Mouse (Mus musculus): ENCODE results near the gene Trip11.

Trip11 gene

DNA sequence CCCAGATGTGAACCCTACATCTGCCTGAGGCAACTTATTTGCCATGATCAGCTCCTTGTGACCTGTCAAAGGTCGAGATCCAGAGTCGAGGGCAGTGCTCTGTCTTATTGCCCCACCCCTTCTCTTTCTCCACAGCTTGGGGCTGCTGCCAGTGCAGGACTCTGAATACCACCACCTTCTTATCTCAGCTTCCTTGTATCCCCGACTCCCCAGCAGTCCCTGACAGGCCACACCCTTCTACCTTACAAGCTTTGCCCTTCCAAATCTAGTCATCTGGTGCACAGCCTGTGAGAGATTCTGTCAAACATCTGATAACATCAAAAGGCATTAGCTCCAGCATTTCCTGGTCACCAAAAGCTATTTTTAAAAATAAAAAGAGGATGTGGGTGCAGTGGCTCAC lies 91.5 kb downstream of the Trip11 start:
- DNase-seq (ENCODE audit: low spot score in 2 of 2) = no peak

DNA sequence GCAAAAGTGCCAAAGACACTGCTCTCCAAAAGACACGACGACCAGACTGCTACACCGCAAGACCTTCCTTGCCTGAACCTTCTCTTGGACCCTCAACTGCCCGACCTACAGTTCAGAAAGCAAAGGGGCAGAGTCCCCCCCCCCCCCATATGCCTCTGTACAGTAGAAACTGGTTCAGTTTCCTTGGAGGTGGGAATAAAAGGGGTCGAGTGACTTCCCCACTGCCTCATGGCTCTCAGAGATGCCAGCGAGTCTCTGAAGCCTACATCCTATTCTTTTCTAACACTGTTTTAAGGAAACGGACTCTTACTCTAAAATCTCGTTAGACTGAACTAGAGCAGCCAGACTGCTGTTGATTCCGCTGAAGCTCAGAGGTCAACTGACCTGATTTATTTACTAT lies 93.5 kb downstream of the Trip11 start:
- DNase-seq (ENCODE audit: low spot score in 2 of 2) = no peak

DNA sequence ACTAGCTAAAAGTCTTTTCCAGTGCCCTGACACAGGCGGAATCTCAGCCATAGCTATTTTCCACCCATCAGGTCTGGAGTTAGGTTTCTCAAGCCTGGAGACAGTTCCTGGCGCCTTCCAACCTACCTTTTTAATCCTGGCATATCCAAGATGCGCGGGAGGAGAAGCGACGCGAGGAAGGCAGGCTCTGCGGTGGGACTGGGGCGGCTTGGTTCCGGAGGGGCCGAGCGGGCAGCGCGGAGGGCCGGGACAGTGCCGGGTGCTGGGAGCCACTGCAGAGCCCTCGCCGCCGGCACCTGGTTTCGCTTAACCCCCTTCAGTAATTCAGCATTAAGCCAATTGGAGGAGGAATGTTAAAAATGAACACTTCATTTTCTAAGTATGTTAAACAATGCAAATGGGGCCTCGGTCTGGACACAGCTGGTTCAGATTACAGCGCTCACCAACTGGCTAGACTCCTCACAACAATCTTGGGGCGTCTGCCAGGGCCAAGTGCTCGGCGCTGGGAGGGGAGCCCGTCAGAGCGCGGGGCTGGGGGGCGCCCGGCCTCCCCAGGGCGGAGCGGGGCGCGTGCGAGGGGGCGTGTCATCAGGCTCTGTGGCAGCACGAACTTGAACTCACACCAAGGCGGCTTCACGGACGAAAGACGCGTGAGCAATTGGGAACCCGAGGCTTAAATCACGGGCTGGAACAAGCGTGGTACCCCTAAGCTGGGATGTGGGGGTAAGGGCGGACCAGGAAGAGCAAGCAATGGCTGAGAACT lies 94.3 kb downstream of the Trip11 start, which contains the start of gene Fbln5:
Gene Fbln5 (minus strand): TSS at position 448 of the 763 bp plus-strand sequence.
- DNase-seq (ENCODE audit: low spot score in 2 of 2) = no peak

DNA sequence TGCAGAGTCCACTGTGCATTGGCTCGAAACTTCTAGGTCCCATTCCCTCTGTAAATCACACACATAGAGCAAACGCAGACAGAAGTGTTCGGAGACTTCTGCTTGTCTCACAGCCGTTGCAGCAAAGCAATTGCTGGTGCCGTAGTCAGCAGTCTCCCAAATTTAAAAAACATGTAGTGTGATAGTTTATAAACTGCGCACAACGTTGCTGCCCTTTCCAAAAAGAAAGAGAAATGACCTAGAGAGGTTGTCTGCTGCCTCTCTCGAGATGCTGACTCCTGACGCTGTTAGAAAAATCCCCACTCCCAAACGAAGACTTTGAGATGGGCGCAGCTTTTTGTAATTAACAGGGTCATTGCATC lies 94.8 kb downstream of the Trip11 start:
- DNase-seq (ENCODE audit: low spot score in 2 of 2) = no peak

DNA sequence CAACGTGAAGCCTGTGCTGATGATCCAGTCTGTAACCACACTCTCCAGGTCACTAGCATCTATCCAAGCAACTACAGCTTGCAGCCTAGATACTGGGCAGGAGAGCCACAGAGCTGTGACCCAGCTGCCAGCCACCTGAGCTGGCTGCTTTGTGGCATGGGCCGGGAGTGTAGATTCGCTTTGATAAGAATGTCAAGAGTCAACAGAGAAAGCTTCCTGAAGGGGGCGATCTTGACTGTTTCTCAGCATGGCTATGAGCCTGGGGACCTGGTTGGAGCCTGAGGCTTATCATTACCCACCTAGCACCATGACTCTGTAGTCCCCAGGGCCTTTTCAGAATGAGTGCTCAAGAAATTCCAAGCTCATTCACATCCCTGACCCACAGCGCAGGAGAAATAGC lies 96.3 kb downstream of the Trip11 start:
- no peak for DNase-seq (ENCODE audit: low spot score in 2 of 2)

DNA sequence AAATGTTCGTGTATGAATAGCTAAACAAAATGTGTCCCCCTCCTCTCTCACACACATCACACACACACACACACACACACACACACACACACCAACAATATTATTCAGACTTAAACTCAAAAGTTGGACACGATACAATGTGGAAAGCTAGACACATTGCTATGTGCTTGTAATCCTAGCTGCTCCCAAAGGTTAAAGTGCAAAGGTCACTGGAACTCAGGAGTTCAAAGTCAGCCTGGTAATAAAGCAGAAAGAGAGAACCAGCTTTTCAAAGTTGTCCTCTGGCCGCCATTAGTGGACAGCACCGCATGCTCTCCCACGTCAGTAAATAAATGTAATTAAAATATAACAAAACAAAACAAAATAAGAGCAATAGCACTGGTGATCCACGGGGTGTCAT lies 97.3 kb downstream of the Trip11 start:
- no peak for DNase-seq (ENCODE audit: low spot score in 2 of 2)

DNA sequence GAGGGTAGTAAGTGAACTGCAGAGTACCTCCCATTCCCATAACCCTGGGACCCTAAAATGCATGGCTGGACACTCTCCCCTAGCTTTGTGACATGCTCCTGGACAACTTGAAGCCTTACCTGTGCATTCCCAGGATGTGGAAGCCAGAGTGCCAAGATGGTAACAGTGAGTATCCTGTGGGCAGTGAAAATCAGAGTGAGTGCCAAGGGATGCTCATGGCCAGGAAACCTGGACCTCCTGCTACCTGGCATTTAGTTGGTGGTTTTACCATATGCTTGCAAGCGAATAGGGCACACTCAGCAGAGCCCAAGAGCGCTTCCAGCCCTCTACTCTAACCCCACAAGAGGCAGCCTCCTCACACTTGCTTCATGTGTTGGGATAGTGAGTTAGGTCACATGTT lies 98.6 kb downstream of the Trip11 start:
- no peak for DNase-seq (ENCODE audit: low spot score in 2 of 2)

DNA sequence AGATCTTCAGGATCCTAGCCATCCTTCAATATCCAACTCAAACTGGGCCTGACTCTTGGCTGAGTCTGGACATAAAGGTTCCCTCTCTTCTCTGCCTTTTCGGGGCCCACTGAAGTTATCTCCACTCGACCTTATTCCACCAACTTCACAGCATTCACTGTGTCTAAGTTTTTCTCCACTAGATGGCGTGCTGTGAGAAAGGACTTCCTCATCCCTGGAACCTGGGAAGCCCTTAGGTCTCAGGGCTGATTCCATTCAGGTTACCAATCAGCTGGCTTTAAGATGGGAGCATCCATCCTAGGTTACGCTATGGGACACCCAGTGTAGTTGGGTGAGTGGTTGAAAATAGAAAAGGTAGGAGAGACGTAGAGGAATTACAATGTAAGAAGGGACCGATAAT lies 101.9 kb downstream of the Trip11 start:
- DNase-seq (ENCODE audit: low spot score in 2 of 2) = no peak

DNA sequence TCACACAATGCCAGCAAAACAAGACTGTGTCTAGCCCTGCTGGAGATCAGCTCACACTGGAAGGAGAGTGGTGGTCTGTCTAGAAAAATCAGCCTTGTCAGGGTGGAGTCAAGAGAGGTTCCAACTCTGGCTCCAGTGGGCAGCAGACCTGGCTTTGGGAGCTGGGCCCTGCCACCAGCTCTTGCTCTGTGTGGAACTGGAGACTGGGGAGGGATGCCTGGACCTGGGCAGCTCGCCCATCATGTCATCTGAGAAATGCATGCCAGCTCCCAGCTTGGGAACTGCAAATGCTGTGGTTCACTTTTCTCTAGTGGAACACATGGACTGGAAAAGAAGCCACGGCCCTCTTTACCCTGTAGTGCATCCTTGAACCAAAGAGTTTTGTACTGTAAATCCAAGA lies 102.6 kb downstream of the Trip11 start:
- no peak for DNase-seq (ENCODE audit: low spot score in 2 of 2)

DNA sequence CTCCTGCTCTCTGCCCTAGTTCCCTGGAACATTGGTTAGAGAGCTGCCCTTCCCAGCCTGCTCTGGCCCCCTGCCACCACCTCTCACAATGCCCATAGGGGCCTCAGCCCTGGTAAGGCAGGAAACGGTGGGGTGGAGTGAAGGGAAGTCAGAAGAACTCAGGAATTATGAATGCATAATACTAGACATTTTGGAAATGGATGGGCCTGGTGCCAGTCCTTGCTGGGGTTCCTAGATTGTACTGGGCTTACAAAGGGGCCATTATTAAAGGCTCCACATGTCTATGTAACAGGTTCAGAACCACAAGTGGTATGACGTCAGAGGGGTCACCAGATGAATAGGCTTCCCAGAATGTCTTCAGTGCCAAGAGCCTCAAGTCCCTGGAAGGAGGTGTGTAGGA lies 105.7 kb downstream of the Trip11 start:
- no peak for DNase-seq (ENCODE audit: low spot score in 2 of 2)

DNA sequence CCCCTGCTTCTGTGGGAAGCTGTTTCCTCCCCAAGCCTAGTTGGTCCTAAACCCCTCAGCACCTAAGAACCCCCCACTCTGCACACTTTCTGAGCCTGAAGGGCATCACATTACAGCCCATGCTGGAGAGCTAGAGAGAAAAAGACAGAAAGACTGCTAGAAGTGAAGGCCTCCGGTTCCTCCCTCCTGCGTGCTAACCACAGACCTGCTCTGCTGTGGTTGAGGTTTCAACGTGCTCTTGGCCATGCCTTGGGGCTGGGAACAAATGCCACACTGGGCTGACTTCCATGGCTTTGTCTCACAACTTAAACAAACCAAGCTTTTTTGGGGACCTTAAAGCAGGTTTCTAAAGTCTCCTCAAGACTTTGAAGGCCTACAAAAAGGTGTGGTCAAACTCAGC lies 110.6 kb downstream of the Trip11 start:
- DNase-seq (ENCODE audit: low spot score in 2 of 2) = no peak

DNA sequence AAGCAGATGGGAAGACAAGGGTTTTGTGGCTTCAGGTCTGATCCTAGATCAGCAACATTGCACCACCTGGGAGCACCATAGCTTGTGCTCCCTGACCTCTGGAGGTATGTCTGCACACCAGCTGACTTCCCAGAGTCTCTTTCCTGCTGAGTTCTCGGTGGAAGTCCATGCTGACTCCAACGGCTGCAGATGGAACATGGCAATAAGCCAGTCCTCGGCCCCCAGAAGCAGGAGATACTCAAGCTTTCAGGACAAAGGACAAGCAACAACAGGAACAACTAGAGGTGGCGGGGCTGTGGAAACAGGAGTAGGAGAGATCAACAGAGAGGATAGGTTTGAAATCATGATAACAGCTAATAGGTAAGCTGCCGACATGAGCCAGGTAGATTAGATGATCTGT lies 111.3 kb downstream of the Trip11 start:
- DNase-seq (ENCODE audit: low spot score in 2 of 2) = no peak

DNA sequence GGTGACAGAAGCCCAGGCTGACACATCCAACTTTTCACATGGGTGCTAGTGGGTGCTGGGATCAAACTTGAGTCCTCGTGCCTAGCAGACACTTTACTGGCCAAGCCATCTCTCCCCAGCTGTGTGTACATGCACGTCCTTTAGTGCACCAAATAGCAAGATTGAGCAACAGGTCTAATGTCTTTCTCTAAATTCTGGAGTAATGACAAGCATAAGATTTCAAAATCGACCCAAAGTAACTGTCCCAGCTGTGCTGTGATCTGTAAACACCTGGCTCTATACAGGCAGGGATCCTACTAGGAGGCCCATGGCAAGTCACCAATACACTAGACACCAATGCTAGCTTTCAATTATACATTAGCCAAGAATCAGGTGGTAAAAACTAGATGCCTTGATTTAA lies 112.0 kb downstream of the Trip11 start:
- DNase-seq (ENCODE audit: low spot score in 2 of 2) = no peak

DNA sequence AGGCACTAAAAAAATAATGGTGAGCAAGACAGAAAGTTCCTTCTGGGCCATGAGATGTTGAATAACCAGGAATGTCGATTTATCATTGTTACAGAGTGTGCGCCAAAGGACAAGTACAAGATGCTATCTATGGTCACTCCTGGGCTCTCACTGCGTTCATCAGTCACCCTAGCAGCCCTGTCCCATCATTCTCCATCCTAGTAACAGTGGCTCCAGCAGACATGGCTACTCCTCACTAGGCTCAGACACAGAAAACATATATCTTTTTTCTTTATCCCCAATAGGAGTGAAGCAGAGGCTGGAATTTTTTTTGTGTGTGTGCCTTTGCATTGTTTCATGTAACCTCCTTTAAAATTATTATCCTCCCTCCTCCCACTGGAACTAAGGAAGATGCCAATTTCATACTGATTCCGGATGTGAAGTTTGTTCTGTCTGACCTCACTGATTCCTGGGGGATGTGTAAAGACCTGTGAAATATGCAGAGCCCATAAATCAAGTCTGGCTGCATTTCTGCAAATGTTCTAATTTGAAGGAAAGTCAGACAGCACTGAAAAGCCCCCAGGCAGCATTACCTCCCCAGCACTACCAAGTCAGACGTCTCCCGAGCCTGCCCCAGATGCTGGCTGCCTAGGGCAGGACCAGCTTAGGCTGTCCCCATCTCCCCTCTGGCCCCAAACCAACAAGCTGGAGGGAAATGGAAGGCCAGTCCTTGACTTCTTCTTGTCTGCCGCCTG lies 114.7 kb downstream of the Trip11 start:
- DNase-seq (ENCODE audit: low spot score in 2 of 2) = no peak

DNA sequence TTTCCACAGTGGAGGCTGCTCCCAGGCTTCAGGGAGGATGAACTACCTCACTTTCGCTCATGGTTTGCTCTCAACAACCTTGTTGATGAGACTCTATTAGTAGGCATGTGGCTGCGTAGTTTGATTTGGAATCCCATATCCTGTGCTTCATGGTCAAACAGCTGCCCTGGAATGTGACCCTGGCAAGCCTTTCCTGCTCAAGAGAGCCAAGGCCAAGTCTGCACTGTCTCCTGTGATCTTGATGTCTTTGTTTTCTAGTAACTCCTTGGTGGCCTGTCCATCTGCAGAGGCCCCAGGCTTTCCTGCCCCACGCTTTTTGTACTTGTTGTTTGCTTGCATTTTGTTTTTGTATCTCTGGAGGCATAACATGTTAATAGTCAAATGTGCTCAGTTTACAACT lies 118.6 kb downstream of the Trip11 start:
- no peak for DNase-seq (ENCODE audit: low spot score in 2 of 2)

DNA sequence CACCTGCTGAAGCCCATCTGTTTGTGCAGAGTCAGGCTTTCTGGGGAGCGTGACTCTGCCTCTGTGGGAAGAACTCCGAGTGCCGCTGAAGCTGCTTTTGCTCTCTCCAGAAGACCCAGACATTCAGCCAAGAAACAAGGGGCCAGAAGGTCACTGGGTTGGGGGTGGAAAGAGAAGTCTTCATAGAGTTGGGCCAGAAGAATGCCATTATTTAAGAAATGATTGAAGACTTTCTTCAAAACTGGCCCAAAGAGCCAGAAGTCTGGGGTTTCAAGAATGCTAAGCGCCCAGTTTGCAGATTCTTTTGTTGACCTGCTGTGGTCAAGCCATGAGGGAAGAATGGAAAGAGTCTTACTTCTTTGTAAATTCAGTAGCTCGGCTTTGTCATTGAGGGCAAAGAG lies 119.8 kb downstream of the Trip11 start:
- no peak for DNase-seq (ENCODE audit: low spot score in 2 of 2)

DNA sequence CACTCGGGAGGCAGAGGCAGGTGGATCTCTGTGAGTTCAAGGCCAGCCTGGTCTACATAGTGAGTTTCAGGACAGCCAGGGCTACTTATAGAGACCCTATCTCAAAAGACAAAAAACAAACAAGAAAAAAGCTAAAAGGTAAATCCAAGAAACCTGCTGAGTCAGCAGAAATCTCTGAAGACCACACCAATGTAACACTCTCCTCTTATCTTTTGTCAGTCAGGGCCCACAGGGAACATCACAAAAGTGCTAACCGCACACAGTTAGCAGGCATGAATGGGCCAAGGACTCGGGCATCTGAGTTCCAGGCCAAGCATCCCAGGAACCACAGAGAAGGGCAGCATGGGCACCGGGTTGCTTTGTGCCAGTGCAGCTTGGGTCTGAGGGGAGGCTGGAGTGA lies 120.4 kb downstream of the Trip11 start:
- no peak for DNase-seq (ENCODE audit: low spot score in 2 of 2)

DNA sequence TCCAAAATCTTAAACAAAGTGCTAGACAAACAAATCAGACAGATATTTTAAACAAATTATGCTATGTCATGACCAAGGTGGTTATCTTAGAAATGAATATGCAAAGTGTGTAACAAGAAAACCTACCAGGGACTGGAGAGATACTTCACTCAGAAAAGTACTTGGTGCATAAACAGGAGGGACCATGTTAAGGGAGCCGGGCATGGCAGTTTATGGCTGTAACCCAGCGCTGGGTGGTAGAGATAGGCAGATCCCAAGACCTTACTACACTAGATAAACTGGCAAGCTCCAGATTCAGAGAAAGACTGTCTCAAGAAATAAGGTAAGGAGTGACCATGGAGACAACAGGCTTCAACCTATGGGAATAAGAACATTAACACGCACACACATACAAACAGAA lies 123.3 kb downstream of the Trip11 start:
- DNase-seq (ENCODE audit: low spot score in 2 of 2) = no peak

DNA sequence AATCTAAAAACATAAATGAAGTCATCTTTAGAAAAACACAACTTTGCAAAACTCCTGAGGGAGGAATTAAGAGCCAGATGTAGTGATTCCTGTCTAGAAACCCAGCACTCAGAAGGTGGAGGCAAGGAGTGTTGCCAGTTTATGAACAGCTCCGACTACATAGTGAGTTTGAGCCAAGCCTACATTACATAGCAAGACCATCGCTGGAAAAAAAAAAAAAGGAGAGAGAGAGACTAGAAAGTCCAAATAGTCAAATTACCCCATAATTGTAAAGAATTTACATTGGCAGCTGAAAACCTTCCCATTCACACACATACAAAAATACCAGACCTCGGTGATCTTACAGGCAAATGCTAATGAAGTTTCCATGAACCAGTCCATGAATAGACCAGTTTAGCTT lies 123.8 kb downstream of the Trip11 start:
- no peak for DNase-seq (ENCODE audit: low spot score in 2 of 2)

Data from spleen, postnatal 14 days (tissue).